Mouse (Mus musculus): Measurements from ENCODE around the gene Gjb5. TPM values are rescaled to one million over a fixed set of nuclear protein-coding genes. Genes with fewer than 3 reads are reported as not detected.

Gene Gjb5
- polyA plus RNA-seq, 1 experiment from 2014 or later, result 1.3 TPM

DNA sequence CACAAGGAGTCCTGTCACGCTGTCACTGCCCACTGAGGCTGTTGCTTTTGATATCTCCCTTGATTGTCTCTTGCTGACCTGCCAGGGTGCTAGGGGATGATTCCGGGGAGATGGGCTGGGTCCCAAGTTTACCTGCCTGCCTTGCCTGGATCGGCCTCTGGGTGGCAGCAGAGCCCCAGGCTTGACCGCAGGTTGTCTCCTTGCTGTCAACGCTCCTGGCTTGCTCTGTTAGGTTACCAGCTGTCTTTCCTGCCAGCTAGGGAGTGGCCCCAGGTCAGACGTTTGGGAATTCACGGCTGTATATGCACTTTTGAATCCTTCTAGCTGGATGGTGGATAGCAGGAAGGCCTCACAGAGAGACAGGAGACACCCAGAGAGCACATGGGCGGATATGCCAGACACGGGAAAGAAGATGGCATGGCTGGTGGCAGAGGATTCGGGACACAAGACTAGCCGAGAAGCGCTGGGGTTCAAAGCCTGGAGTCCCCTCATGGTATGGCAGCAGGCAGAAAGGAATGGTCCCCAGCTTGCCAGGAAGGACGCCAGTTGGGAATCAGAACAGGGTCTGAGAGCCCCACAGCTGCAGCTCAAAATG lies 10.5 kb upstream of the Gjb5 start:
- ATAC-seq, result peak; percentile 22; the same call in 1 of the 2 replicates
- Histone ChIP-seq H3K27ac (ENCODE audit: low read depth, low read length) (no peak overlapping the region), H3K9me3 (ENCODE audit: control insufficient read depth) (no peaks in the 10 kb centered on the region), H3K9ac (ENCODE audit: low read depth, low read length) (no peak overlapping the region), H3K4me3 (ENCODE audit: low read depth, low read length) (no peak overlapping the region), H3K36me3 (ENCODE audit: control insufficient read depth, insufficient read depth) (no peaks in the 10 kb centered on the region), H3K27me3 (replicated peaks; ENCODE audit: control insufficient read depth, insufficient read depth, low read length) (no peaks in the 10 kb centered on the region), H3K4me2 (replicated peaks; ENCODE audit: low read depth) (no peak overlapping the region), H3K4me1 (replicated peaks; ENCODE audit: control insufficient read depth, insufficient read depth, low read length) (no peaks in the 10 kb centered on the region; the same call in 1 of the 2 replicates)
- peak; percentile 99 for TF ChIP-seq CTCF (IDR thresholded peaks at IDR 0.05; ENCODE audit: low read depth)
- 27% methylated on average over 13 of the region's 13 CpGs for WGBS

DNA sequence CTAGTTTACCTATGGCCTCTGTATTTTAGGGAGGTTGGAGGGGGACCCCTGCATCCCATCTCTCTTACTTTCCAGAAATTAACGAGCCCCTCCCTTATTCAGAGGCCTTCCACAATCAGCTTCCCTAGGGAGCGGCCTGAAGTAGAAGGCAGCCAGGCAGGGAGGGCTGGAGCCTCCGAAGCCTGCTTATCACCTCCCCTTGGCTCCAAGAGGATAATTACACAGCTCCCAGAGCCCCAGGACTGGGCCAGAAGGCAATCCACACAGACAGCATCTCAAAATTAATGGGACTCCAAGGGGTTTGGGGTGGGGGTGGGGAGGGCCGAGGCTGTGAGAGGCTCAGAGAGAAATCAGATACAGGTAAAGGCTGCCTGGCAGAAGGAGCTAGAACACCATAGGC lies 7.9 kb upstream of the Gjb5 start:
- no peak overlapping the region for H3K9ac ChIP-seq (ENCODE audit: low read depth, low read length)
- H3K27ac ChIP-seq (ENCODE audit: low read depth, low read length), result no peak overlapping the region
- H3K4me1 ChIP-seq (replicated peaks; ENCODE audit: control insufficient read depth, insufficient read depth, low read length), result no peaks in the 10 kb centered on the region
- H3K27me3 ChIP-seq (replicated peaks; ENCODE audit: control insufficient read depth, insufficient read depth, low read length), result no peaks in the 10 kb centered on the region
- ATAC-seq, result no peak
- WGBS, result 17% methylated on average over 4 of the region's 4 CpGs
- H3K4me2 ChIP-seq (replicated peaks; ENCODE audit: low read depth), result no peak overlapping the region
- H3K9me3 ChIP-seq (ENCODE audit: control insufficient read depth), result no peaks in the 10 kb centered on the region
- no peak overlapping the region for H3K4me3 ChIP-seq (ENCODE audit: low read depth, low read length)
- no peak for TF ChIP-seq CTCF (IDR thresholded peaks at IDR 0.05; ENCODE audit: low read depth)
- no peaks in the 10 kb centered on the region for H3K36me3 ChIP-seq (ENCODE audit: control insufficient read depth, insufficient read depth)

DNA sequence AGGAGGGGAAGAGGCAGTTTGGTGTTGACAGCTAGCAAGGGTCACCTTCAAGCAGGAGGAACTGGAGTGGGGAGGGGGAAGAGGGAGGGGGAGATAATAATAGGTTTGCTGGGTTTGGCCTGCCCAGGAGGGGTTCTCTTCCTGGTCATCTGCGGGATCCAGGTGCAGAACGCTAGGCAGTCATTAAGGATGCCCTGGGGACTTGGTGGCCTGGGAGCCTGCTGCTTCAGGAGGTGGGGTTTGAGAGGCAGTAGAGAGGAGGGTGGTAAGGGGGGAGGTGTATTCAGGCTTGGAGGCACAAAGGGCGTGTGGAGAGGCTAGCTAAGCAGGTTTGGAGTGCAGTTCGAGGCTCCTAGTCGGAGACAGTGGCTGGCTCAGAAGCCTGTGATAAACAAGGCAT lies 7.5 kb upstream of the Gjb5 start:
- Histone ChIP-seq H3K27ac (ENCODE audit: low read depth, low read length) (no peak overlapping the region), H3K36me3 (ENCODE audit: control insufficient read depth, insufficient read depth) (no peaks in the 10 kb centered on the region), H3K4me2 (replicated peaks; ENCODE audit: low read depth) (no peak overlapping the region), H3K4me3 (ENCODE audit: low read depth, low read length) (no peak overlapping the region), H3K9me3 (ENCODE audit: control insufficient read depth) (no peaks in the 10 kb centered on the region), H3K9ac (ENCODE audit: low read depth, low read length) (no peak overlapping the region), H3K27me3 (replicated peaks; ENCODE audit: control insufficient read depth, insufficient read depth, low read length) (no peaks in the 10 kb centered on the region), H3K4me1 (replicated peaks; ENCODE audit: control insufficient read depth, insufficient read depth, low read length) (no peaks in the 10 kb centered on the region)
- TF ChIP-seq CTCF (IDR thresholded peaks at IDR 0.05; ENCODE audit: low read depth), result no peak
- no peak for ATAC-seq
- 41% methylated on average over 5 of the region's 5 CpGs for WGBS

- no peak for ATAC-seq
- Histone ChIP-seq H3K27me3 (replicated peaks; ENCODE audit: control insufficient read depth, insufficient read depth, low read length) (no peaks in the 10 kb centered on the region), H3K27ac (ENCODE audit: low read depth, low read length) (no peak overlapping the region), H3K9me3 (ENCODE audit: control insufficient read depth) (no peaks in the 10 kb centered on the region), H3K9ac (ENCODE audit: low read depth, low read length) (no peak overlapping the region), H3K4me2 (replicated peaks; ENCODE audit: low read depth) (no peak overlapping the region), H3K36me3 (ENCODE audit: control insufficient read depth, insufficient read depth) (no peaks in the 10 kb centered on the region), H3K4me1 (replicated peaks; ENCODE audit: control insufficient read depth, insufficient read depth, low read length) (no peaks in the 10 kb centered on the region), H3K4me3 (ENCODE audit: low read depth, low read length) (no peak overlapping the region)
- WGBS, result 62% methylated on average over 6 of the region's 6 CpGs
- TF ChIP-seq CTCF (IDR thresholded peaks at IDR 0.05; ENCODE audit: low read depth), result no peak
Observed at GRCm38 (mm10) chr4:127364431-127364830, 6.5 kb upstream of the Gjb5 start.

DNA sequence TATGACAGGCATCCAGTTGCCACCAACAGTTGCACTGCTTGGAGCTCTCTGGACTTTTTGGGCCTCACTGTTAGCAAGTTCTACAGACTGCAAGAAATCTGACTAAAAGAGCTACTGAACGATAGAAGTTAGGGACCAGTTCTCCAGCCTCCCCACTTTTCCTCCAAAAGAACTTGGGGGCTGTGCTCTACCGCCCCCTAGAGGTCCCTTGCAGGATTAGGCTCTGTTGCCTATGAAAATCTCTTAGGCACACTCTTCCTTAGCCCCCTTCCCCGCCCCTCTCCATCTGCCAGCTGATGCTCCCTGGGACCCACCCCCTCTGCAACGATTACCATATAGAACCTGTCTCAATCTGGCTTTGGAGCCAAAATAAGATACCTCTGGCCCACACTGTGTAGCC lies 5.3 kb upstream of the Gjb5 start:
- H3K27ac ChIP-seq (ENCODE audit: low read depth, low read length), result no peak overlapping the region
- H3K9ac ChIP-seq (ENCODE audit: low read depth, low read length), result no peak overlapping the region
- 62% methylated on average over 4 of the region's 4 CpGs for WGBS
- no peak overlapping the region for H3K4me2 ChIP-seq (replicated peaks; ENCODE audit: low read depth)
- no peaks in the 10 kb centered on the region for H3K4me1 ChIP-seq (replicated peaks; ENCODE audit: control insufficient read depth, insufficient read depth, low read length)
- no peak for ATAC-seq
- no peaks in the 10 kb centered on the region for H3K36me3 ChIP-seq (ENCODE audit: control insufficient read depth, insufficient read depth)
- no peaks in the 10 kb centered on the region for H3K9me3 ChIP-seq (ENCODE audit: control insufficient read depth)
- H3K27me3 ChIP-seq (replicated peaks; ENCODE audit: control insufficient read depth, insufficient read depth, low read length), result no peaks in the 10 kb centered on the region
- no peak overlapping the region for H3K4me3 ChIP-seq (ENCODE audit: low read depth, low read length)
- TF ChIP-seq CTCF (IDR thresholded peaks at IDR 0.05; ENCODE audit: low read depth), result peak; percentile 56

- Histone ChIP-seq H3K27me3 (replicated peaks; ENCODE audit: control insufficient read depth, insufficient read depth, low read length) (no peaks in the 10 kb centered on the region), H3K4me2 (replicated peaks; ENCODE audit: low read depth) (no peak overlapping the region), H3K27ac (ENCODE audit: low read depth, low read length) (no peak overlapping the region), H3K9me3 (ENCODE audit: control insufficient read depth) (no peaks in the 10 kb centered on the region), H3K4me1 (replicated peaks; ENCODE audit: control insufficient read depth, insufficient read depth, low read length) (no peaks in the 10 kb centered on the region), H3K4me3 (ENCODE audit: low read depth, low read length) (no peak overlapping the region), H3K36me3 (ENCODE audit: control insufficient read depth, insufficient read depth) (no peaks in the 10 kb centered on the region), H3K9ac (ENCODE audit: low read depth, low read length) (no peak overlapping the region)
- no peak for ATAC-seq
- WGBS, result 71% methylated on average over 3 of the region's 3 CpGs
- TF ChIP-seq CTCF (IDR thresholded peaks at IDR 0.05; ENCODE audit: low read depth), result no peak
Observed at GRCm38 (mm10) chr4:127362520-127362919, 4.5 kb upstream of the Gjb5 start.
